Mouse (Mus musculus): Measurements from ENCODE around the gene Ube2c. TPM values are rescaled to one million over a fixed set of nuclear protein-coding genes. Genes with fewer than 3 reads are reported as not detected.

The Ube2c gene
- polyA plus RNA-seq, 1 experiment from 2014 or later, result 648 TPM

DNA sequence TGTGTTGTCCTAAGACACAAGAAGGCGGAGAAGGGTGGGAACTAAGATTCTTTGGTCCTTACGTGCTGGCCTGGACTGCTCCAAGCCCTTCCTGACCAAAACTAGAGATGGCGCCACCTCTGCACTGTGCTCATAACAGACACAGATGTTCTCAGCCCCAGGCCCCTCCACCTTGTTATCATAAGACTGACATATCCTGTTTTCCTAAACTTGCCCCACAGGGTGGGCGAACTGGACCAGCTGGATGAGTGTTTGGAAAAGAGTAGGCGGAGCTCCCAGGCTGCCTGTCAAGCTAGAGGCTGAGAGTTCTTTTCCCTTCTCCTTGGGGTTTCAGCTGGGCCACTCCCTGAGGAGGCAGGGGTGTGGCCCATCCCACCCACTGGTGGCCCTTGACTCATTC, 48.0 kb downstream of the Ube2c start:
- Histone ChIP-seq H3K27me3 (ENCODE audit: poor library complexity, severe bottlenecking) (no peaks in the 10 kb centered on the region), H3K4me1 (peaks cover 12% of the 10 kb centered on the region), H3K36me3 (replicated peaks) (peaks cover 28% of the 10 kb centered on the region), H3K9me3 (no peaks in the 10 kb centered on the region), H3K4me3 (no peak overlapping the region), H3K27ac (no peak overlapping the region)
- WGBS, result 72% methylated on average over 5 of the region's 5 CpGs
- DNase-seq (ENCODE audit: extremely low spot score, low spot score), result no peak

- Histone ChIP-seq H3K9me3 (no peaks in the 10 kb centered on the region), H3K4me3 (no peak overlapping the region), H3K36me3 (replicated peaks) (peaks cover 38% of the 10 kb centered on the region), H3K27ac (no peak overlapping the region), H3K27me3 (ENCODE audit: poor library complexity, severe bottlenecking) (no peaks in the 10 kb centered on the region), H3K4me1 (peaks cover 24% of the 10 kb centered on the region)
- DNase-seq (ENCODE audit: extremely low spot score, low spot score), result no peak
- 90% methylated on average over 6 of the region's 6 CpGs for WGBS
Observed at GRCm38 (mm10) chr2:164821060-164821459, 51.4 kb downstream of the Ube2c start.

GRCm38 (mm10) chr2:164822636-164823165, 53.0 kb downstream of the Ube2c start, which contains the start of gene Zswim1:
Gene Zswim1, plus strand, starts transcription at chr2:164822686.
- peaks cover 26% of the 10 kb centered on the region for H3K4me1 ChIP-seq
- no peaks in the 10 kb centered on the region for H3K9me3 ChIP-seq
- WGBS, result 1% methylated on average over 32 of the region's 32 CpGs
- H3K4me3 ChIP-seq, result peak within 1 kb of the TSS; percentile 83
- DNase-seq (ENCODE audit: extremely low spot score, low spot score), result peak; percentile 99
- H3K36me3 ChIP-seq (replicated peaks), result peaks cover 54% of the 10 kb centered on the region
- H3K27ac ChIP-seq, result peak within 1 kb of the TSS; percentile 91
- H3K27me3 ChIP-seq (ENCODE audit: poor library complexity, severe bottlenecking), result no peaks in the 10 kb centered on the region

DNA sequence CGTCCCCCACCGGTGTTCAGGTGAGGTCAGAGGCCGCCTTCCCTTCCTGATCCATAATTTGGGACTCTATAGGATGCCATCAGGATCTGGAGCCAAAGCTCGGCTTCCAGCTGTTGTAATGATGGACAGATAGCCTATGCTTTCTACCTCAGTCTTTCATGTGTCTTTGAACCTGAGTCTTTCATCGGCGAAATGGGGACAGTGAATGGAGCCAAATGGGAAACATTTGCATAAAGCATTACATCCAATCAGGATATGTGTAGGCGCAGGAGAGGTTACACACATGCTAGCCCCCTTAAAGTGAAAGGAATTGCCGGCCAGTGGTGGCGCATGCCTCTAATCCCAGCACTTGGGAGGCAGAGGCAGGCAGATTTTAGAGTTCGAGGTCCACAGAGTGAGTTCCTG, 53.5 kb downstream of the Ube2c start:
- H3K36me3 ChIP-seq (replicated peaks), result peaks cover 59% of the 10 kb centered on the region
- 2% methylated on average over 10 of the region's 10 CpGs for WGBS
- peak overlapping the region; percentile 83 for H3K4me3 ChIP-seq
- peak overlapping the region; percentile 91 for H3K27ac ChIP-seq
- no peaks in the 10 kb centered on the region for H3K27me3 ChIP-seq (ENCODE audit: poor library complexity, severe bottlenecking)
- H3K4me1 ChIP-seq, result peaks cover 26% of the 10 kb centered on the region
- no peak for DNase-seq (ENCODE audit: extremely low spot score, low spot score)
- H3K9me3 ChIP-seq, result no peaks in the 10 kb centered on the region

- peaks cover 67% of the 10 kb centered on the region for H3K36me3 ChIP-seq (replicated peaks)
- peaks cover 26% of the 10 kb centered on the region for H3K4me1 ChIP-seq
- 91% methylated on average over 4 of the region's 4 CpGs for WGBS
- no peaks in the 10 kb centered on the region for H3K9me3 ChIP-seq
- no peak for DNase-seq (ENCODE audit: extremely low spot score, low spot score)
- peak overlapping the region; percentile 83 for H3K4me3 ChIP-seq
- H3K27me3 ChIP-seq (ENCODE audit: poor library complexity, severe bottlenecking), result no peaks in the 10 kb centered on the region
- no peak overlapping the region for H3K27ac ChIP-seq
Observed at GRCm38 (mm10) chr2:164823969-164824368, 54.3 kb downstream of the Ube2c start.

GRCm38 (mm10) chr2:164825521-164825920, 55.8 kb downstream of the Ube2c start:
- DNase-seq (ENCODE audit: extremely low spot score, low spot score), result no peak
- Histone ChIP-seq H3K9me3 (no peaks in the 10 kb centered on the region), H3K4me1 (peaks cover 26% of the 10 kb centered on the region), H3K27me3 (ENCODE audit: poor library complexity, severe bottlenecking) (no peaks in the 10 kb centered on the region), H3K4me3 (0 out of 2 replicates have a peak overlapping the region, but pooled peaks have one; percentile 5), H3K36me3 (replicated peaks) (peaks cover 60% of the 10 kb centered on the region), H3K27ac (no peak overlapping the region)
- WGBS, result 93% methylated on average over 17 of the region's 17 CpGs

- no peak for DNase-seq (ENCODE audit: extremely low spot score, low spot score)
- peaks cover 22% of the 10 kb centered on the region for H3K4me1 ChIP-seq
- no peak overlapping the region for H3K4me3 ChIP-seq
- WGBS, result 92% methylated on average over 16 of the region's 16 CpGs
- no peak overlapping the region for H3K27ac ChIP-seq
- H3K9me3 ChIP-seq, result no peaks in the 10 kb centered on the region
- H3K36me3 ChIP-seq (replicated peaks), result peaks cover 47% of the 10 kb centered on the region
- peaks cover under 1% of the 10 kb centered on the region; the same call in 1 of the 2 replicates for H3K27me3 ChIP-seq (ENCODE audit: poor library complexity, severe bottlenecking)
Observed at GRCm38 (mm10) chr2:164827146-164827850, 57.6 kb downstream of the Ube2c start.

Other genes starting within 250 kb of the Ube2c start
- gene Wfdc2, start 207.5 kb upstream of the Ube2c start, polyA plus RNA-seq (2016; fragmentation: Nextera tagmentation; extraction: Ambion mirVana), result 57.8 and 71.3 TPM in 2 replicates
- gene Spint3, start 196.4 kb upstream of the Ube2c start, polyA plus RNA-seq (2016; fragmentation: Nextera tagmentation; extraction: Ambion mirVana), result not detected in 2 replicates
- gene Wfdc6a, start 184.5 kb upstream of the Ube2c start, polyA plus RNA-seq (2016; fragmentation: Nextera tagmentation; extraction: Ambion mirVana), result not detected in 2 replicates
- gene Eppin, start 176.3 kb upstream of the Ube2c start, polyA plus RNA-seq (2016; fragmentation: Nextera tagmentation; extraction: Ambion mirVana), result not detected in 2 replicates
- not detected in 2 replicates for gene Wfdc6b, start 156.4 kb upstream of the Ube2c start, polyA plus RNA-seq (2016; fragmentation: Nextera tagmentation; extraction: Ambion mirVana)
- gene Wfdc8, start 156.3 kb upstream of the Ube2c start, polyA plus RNA-seq (2016; fragmentation: Nextera tagmentation; extraction: Ambion mirVana), result not detected in 2 replicates
- gene Wfdc16, start 131.1 kb upstream of the Ube2c start, polyA plus RNA-seq (2016; fragmentation: Nextera tagmentation; extraction: Ambion mirVana), result not detected in 2 replicates
- not detected in 2 replicates for gene Wfdc10, start 113.9 kb upstream of the Ube2c start, polyA plus RNA-seq (2016; fragmentation: Nextera tagmentation; extraction: Ambion mirVana)
- not detected in 2 replicates for gene Wfdc9, start 113.3 kb upstream of the Ube2c start, polyA plus RNA-seq (2016; fragmentation: Nextera tagmentation; extraction: Ambion mirVana)
- gene Wfdc11, start 95.8 kb upstream of the Ube2c start, polyA plus RNA-seq (2016; fragmentation: Nextera tagmentation; extraction: Ambion mirVana), result not detected in 2 replicates
- gene Wfdc13, start 84.8 kb upstream of the Ube2c start, polyA plus RNA-seq (2016; fragmentation: Nextera tagmentation; extraction: Ambion mirVana), result not detected in 2 replicates
- gene Spint4, start 71.4 kb upstream of the Ube2c start, polyA plus RNA-seq (2016; fragmentation: Nextera tagmentation; extraction: Ambion mirVana), result not detected in 2 replicates
- gene Spint5, start 54.6 kb upstream of the Ube2c start, polyA plus RNA-seq (2016; fragmentation: Nextera tagmentation; extraction: Ambion mirVana), result not detected in 2 replicates
- gene Wfdc3, start 24.0 kb upstream of the Ube2c start, polyA plus RNA-seq (2016; fragmentation: Nextera tagmentation; extraction: Ambion mirVana), result 0.61 and 1.0 TPM in 2 replicates
- 80.6 and 81.1 TPM in 2 replicates for gene Dnttip1, start 23.9 kb upstream of the Ube2c start, polyA plus RNA-seq (2016; fragmentation: Nextera tagmentation; extraction: Ambion mirVana)
- not detected in 2 replicates for gene Tnnc2, start 10.1 kb downstream of the Ube2c start, polyA plus RNA-seq (2016; fragmentation: Nextera tagmentation; extraction: Ambion mirVana)
- 10.4 and 11.0 TPM in 2 replicates for gene Snx21, start 15.9 kb downstream of the Ube2c start, polyA plus RNA-seq (2016; fragmentation: Nextera tagmentation; extraction: Ambion mirVana)
- gene Acot8, start 35.0 kb downstream of the Ube2c start, polyA plus RNA-seq (2016; fragmentation: Nextera tagmentation; extraction: Ambion mirVana), result 15.3 and 16.3 TPM in 2 replicates
- 8.6 and 9.2 TPM in 2 replicates for gene Zswim3, start 35.2 kb downstream of the Ube2c start, polyA plus RNA-seq (2016; fragmentation: Nextera tagmentation; extraction: Ambion mirVana)
- 25.5 and 25.9 TPM in 2 replicates for gene Zswim1, start 52.8 kb downstream of the Ube2c start, polyA plus RNA-seq (2016; fragmentation: Nextera tagmentation; extraction: Ambion mirVana)
- gene Spata25, start 58.6 kb downstream of the Ube2c start, polyA plus RNA-seq (2016; fragmentation: Nextera tagmentation; extraction: Ambion mirVana), result 0.19 TPM in 1 of 2 replicates, not detected in the other
- 77.8 and 80.4 TPM in 2 replicates for gene Ctsa, start 63.0 kb downstream of the Ube2c start, polyA plus RNA-seq (2016; fragmentation: Nextera tagmentation; extraction: Ambion mirVana)
- gene Neurl2, start 63.6 kb downstream of the Ube2c start, polyA plus RNA-seq (2016; fragmentation: Nextera tagmentation; extraction: Ambion mirVana), result 3.9 and 4.5 TPM in 2 replicates
- 36.6 and 40.0 TPM in 2 replicates for gene Pltp, start 87.8 kb downstream of the Ube2c start, polyA plus RNA-seq (2016; fragmentation: Nextera tagmentation; extraction: Ambion mirVana)
- gene Pcif1, start 109.4 kb downstream of the Ube2c start, polyA plus RNA-seq (2016; fragmentation: Nextera tagmentation; extraction: Ambion mirVana), result 78.3 and 84.6 TPM in 2 replicates
- gene Zfp335, start 141.9 kb downstream of the Ube2c start, polyA plus RNA-seq (2016; fragmentation: Nextera tagmentation; extraction: Ambion mirVana), result 16.0 and 16.6 TPM in 2 replicates
- gene Mmp9, start 170.9 kb downstream of the Ube2c start, polyA plus RNA-seq (2016; fragmentation: Nextera tagmentation; extraction: Ambion mirVana), result 0.45 TPM in 1 of 2 replicates, not detected in the other
- 0.92 and 0.93 TPM in 2 replicates for gene Slc12a5, start 190.9 kb downstream of the Ube2c start, polyA plus RNA-seq (2016; fragmentation: Nextera tagmentation; extraction: Ambion mirVana)